Mouse (Mus musculus): ENCODE measurements around the gene St3gal4.

The St3gal4 gene

GRCm38 (mm10) chr9:35049891-35050527 is 69.1 kb downstream of the St3gal4 start:
- DNase-seq (ENCODE audit: low read depth, low spot score): no peak

GRCm38 (mm10) chr9:35048449-35048848 is 70.6 kb downstream of the St3gal4 start:
- no peak for DNase-seq (ENCODE audit: low read depth, low spot score)

GRCm38 (mm10) chr9:35045756-35046155 is 73.3 kb downstream of the St3gal4 start:
- DNase-seq (ENCODE audit: low read depth, low spot score): peak; percentile 91

GRCm38 (mm10) chr9:35045031-35045531 is 74.0 kb downstream of the St3gal4 start:
- DNase-seq (ENCODE audit: low read depth, low spot score): no peak

GRCm38 (mm10) chr9:35044458-35044857 is 74.6 kb downstream of the St3gal4 start:
- DNase-seq (ENCODE audit: low read depth, low spot score): no peak

- no peak for DNase-seq (ENCODE audit: low read depth, low spot score)
Measured at GRCm38 (mm10) chr9:35043619-35044018, 75.4 kb downstream of the St3gal4 start.

- no peak for DNase-seq (ENCODE audit: low read depth, low spot score)
Measured at GRCm38 (mm10) chr9:35041493-35041892, 77.6 kb downstream of the St3gal4 start.

GRCm38 (mm10) chr9:35039846-35040245 is 79.2 kb downstream of the St3gal4 start:
- no peak for DNase-seq (ENCODE audit: low read depth, low spot score)

- DNase-seq (ENCODE audit: low read depth, low spot score): no peak
Measured at GRCm38 (mm10) chr9:35038922-35039586, 80.0 kb downstream of the St3gal4 start.

GRCm38 (mm10) chr9:35035074-35035473 is 84.0 kb downstream of the St3gal4 start:
- no peak for DNase-seq (ENCODE audit: low read depth, low spot score)

- peak; percentile 93 for DNase-seq (ENCODE audit: low read depth, low spot score)
Measured at GRCm38 (mm10) chr9:35032457-35032856, 86.6 kb downstream of the St3gal4 start.

- DNase-seq (ENCODE audit: low read depth, low spot score): peak; percentile 71
Measured at GRCm38 (mm10) chr9:35030823-35031222, 88.2 kb downstream of the St3gal4 start.

- DNase-seq (ENCODE audit: low read depth, low spot score): no peak
Measured at GRCm38 (mm10) chr9:35027382-35027997, 91.6 kb downstream of the St3gal4 start.

- DNase-seq (ENCODE audit: low read depth, low spot score): peak; percentile 35
Measured at GRCm38 (mm10) chr9:35026897-35027311, 92.2 kb downstream of the St3gal4 start.

GRCm38 (mm10) chr9:35026311-35026710 is 92.8 kb downstream of the St3gal4 start:
- peak; percentile 36 for DNase-seq (ENCODE audit: low read depth, low spot score)

GRCm38 (mm10) chr9:35024591-35025496 is 94.2 kb downstream of the St3gal4 start:
- DNase-seq (ENCODE audit: low read depth, low spot score): no peak

GRCm38 (mm10) chr9:35021744-35022143 is 97.3 kb downstream of the St3gal4 start:
- DNase-seq (ENCODE audit: low read depth, low spot score): no peak

- DNase-seq (ENCODE audit: low read depth, low spot score): no peak
Measured at GRCm38 (mm10) chr9:35020015-35020653, 98.9 kb downstream of the St3gal4 start.

- peak; percentile 84 for DNase-seq (ENCODE audit: low read depth, low spot score)
Measured at GRCm38 (mm10) chr9:35019372-35019771, 99.7 kb downstream of the St3gal4 start.

- no peak for DNase-seq (ENCODE audit: low read depth, low spot score)
Measured at GRCm38 (mm10) chr9:35018056-35018455, 101.0 kb downstream of the St3gal4 start.

- no peak for DNase-seq (ENCODE audit: low read depth, low spot score)
Measured at GRCm38 (mm10) chr9:35017563-35017962, 101.5 kb downstream of the St3gal4 start.
